Mouse (Mus musculus): ENCODE results near the gene Scgb1a1.
A peak's percentile ranks its signal among the peaks of the same experiment; 100 is the strongest.
"Not testable (repeated sequence)": the region's sequence is repeated elsewhere in the genome, so short reads cannot be mapped to it uniquely, and the experiment has no call there.

Gene Scgb1a1

GRCm38 (mm10) chr19:9067292-9067691 lies 20.5 kb downstream of the Scgb1a1 start:
- DNase-seq (ENCODE audit: low spot score in 2 of 2), result peak; percentile 14 to 54

- DNase-seq (ENCODE audit: low spot score in 2 of 2), result peak; percentile 22 to 27
Observed at GRCm38 (mm10) chr19:9065621-9066561, 21.9 kb downstream of the Scgb1a1 start.

GRCm38 (mm10) chr19:9063831-9064230 lies 23.9 kb downstream of the Scgb1a1 start:
- no peak for DNase-seq (ENCODE audit: low spot score in 2 of 2)

- DNase-seq (ENCODE audit: low spot score in 2 of 2), result no peak
Observed at GRCm38 (mm10) chr19:9062822-9063221, 24.9 kb downstream of the Scgb1a1 start.

- DNase-seq (ENCODE audit: low spot score in 2 of 2), result no peak
Observed at GRCm38 (mm10) chr19:9061221-9061893, 26.4 kb downstream of the Scgb1a1 start.

- DNase-seq (ENCODE audit: low spot score in 2 of 2), result no peak
Observed at GRCm38 (mm10) chr19:9060103-9060502, 27.7 kb downstream of the Scgb1a1 start.

- DNase-seq (ENCODE audit: low spot score in 2 of 2), result no peak
Observed at GRCm38 (mm10) chr19:9059391-9059790, 28.4 kb downstream of the Scgb1a1 start.

- no peak for DNase-seq (ENCODE audit: low spot score in 2 of 2)
Observed at GRCm38 (mm10) chr19:9058944-9059343, 28.8 kb downstream of the Scgb1a1 start.

- DNase-seq (ENCODE audit: low spot score in 2 of 2), result no peak
Observed at GRCm38 (mm10) chr19:9058331-9058884, 29.4 kb downstream of the Scgb1a1 start.

- DNase-seq (ENCODE audit: low spot score in 2 of 2), result no peak
Observed at GRCm38 (mm10) chr19:9057679-9058078, 30.1 kb downstream of the Scgb1a1 start.

GRCm38 (mm10) chr19:9055703-9056355 lies 31.9 kb downstream of the Scgb1a1 start:
- DNase-seq (ENCODE audit: low spot score in 2 of 2), result peak; percentile 20 to 44

- DNase-seq (ENCODE audit: low spot score in 2 of 2), result peak; percentile 69 to 74
Observed at GRCm38 (mm10) chr19:9055153-9055552, 32.6 kb downstream of the Scgb1a1 start.

- DNase-seq (ENCODE audit: low spot score in 2 of 2), result peak; percentile 66 to 79
Observed at GRCm38 (mm10) chr19:9052803-9053431, 34.8 kb downstream of the Scgb1a1 start.

- DNase-seq (ENCODE audit: low spot score in 2 of 2), result not testable (repeated sequence)
Observed at GRCm38 (mm10) chr19:9051985-9052384, 35.8 kb downstream of the Scgb1a1 start.

GRCm38 (mm10) chr19:9050294-9051229 lies 37.2 kb downstream of the Scgb1a1 start:
- no peak for DNase-seq (ENCODE audit: low spot score in 2 of 2)

- DNase-seq (ENCODE audit: low spot score in 2 of 2), result no peak
Observed at GRCm38 (mm10) chr19:9048981-9049687, 38.6 kb downstream of the Scgb1a1 start.

GRCm38 (mm10) chr19:9047946-9048387 lies 39.8 kb downstream of the Scgb1a1 start:
- no peak for DNase-seq (ENCODE audit: low spot score in 2 of 2)

GRCm38 (mm10) chr19:9047207-9047945 lies 40.4 kb downstream of the Scgb1a1 start:
- DNase-seq (ENCODE audit: low spot score in 2 of 2), result no peak

GRCm38 (mm10) chr19:9044291-9044690 lies 43.5 kb downstream of the Scgb1a1 start:
- no peak for DNase-seq (ENCODE audit: low spot score in 2 of 2)

Data from natural killer cell, adult 2 months (primary cell).